Mouse (Mus musculus) bone marrow, adult 2 months (tissue): ENCODE data around the gene Dennd1a.

Experiments
- CTCF ChIP-seq: fragments of 200-500 bp; IDR thresholded peaks from 2 replicates; pipeline ENCODE4 v1.5.1; 2011; ENCODE audit warnings: low read length, control low read depth; ENCODE audit not compliant: control insufficient read depth, insufficient read depth
- POLR2A ChIP-seq: fragments of 200-500 bp; IDR thresholded peaks from 2 replicates; pipeline ENCODE4 v1.6.1; 2011; ENCODE audit warnings: low read depth, mild to moderate bottlenecking, control low read depth, low read length, borderline replicate concordance; ENCODE audit not compliant: control insufficient read depth

DNA sequence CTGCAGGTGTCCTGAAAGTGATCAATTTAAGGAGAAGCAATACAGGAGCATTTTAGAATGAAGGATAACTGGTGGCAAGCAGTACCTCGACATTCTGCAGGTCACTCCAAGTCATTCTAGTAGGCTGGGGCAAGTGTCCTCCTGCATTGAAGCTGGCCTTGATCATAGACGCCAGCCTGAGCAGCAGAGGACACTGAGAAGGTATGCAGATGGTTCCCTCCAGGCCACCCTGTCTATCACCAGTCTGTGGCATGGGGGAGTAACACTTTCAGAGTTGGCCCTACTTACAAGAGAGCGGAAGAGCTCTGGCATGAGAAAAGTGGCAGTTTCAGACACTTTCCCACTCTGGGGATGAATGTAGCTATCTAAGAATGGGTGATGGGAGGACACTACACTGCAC, 193.9 kb downstream of the Dennd1a start:
- no peak for TF ChIP-seq CTCF
- TF ChIP-seq POLR2A, result no peak
